Mouse (Mus musculus): ENCODE measurements around the gene Dnah2. TPM values are rescaled to one million over a fixed set of nuclear protein-coding genes. Genes with fewer than 3 reads are reported as not detected.

Dnah2 gene
- polyA plus RNA-seq, 1 experiment from 2014 or later = 6.9 TPM

DNA sequence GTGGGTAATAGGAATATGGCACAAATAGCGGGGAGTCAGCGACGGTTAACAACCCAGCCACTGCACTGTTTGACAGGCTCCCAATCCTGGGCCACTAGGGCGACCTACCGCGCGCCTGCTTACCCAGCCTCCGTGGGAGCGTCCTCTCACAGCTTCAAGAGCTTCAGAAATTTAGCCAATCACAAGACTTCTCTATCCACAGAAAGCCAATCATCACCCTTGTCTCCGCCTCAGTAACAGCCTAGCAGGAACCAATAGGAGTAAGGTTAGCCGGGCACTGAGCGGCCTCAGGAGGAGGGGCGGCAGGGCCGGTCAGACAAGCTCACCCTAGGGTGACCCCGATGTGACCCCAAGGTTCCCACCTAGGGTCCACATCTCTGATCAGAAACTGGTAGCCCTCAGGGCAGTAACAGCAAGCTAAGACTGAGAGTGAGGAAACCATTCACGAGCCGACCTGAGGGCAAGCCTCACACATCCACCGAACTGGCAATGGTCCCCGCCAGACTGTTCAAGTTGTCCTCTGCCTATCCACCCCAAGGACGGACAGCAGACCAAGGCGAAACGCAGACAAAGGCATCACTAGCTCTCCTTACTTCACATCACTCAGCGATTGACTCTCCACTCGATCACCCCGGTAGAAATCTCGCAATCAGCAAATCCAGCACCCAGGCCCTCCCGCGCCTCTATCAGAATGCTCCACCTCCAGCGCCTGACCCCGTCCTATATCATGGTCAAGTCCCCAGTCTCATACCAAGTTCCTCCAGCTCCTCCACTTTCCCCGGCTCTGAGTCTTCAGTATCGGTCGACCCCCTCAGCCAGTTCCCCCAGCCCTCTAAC lies 140.2 kb downstream of the Dnah2 start:
- Histone ChIP-seq H3K9ac (replicated peaks; ENCODE audit: low read depth, low read length) (peak overlapping the region; percentile 87), H3K27me3 (ENCODE audit: control insufficient read depth, insufficient read depth, low read length) (no peaks in the 10 kb centered on the region), H3K4me1 (ENCODE audit: control insufficient read depth, insufficient read depth, low read length) (peaks cover 30% of the 10 kb centered on the region), H3K4me3 (ENCODE audit: low read depth, low read length) (peak overlapping the region; percentile 83), H3K4me2 (ENCODE audit: low read depth, low read length) (peak overlapping the region; percentile 99), H3K36me3 (ENCODE audit: control insufficient read depth, insufficient read depth, low read length) (peaks cover 49% of the 10 kb centered on the region), H3K9me3 (ENCODE audit: control insufficient read depth, low read length) (no peaks in the 10 kb centered on the region), H3K27ac (ENCODE audit: low read depth, low read length) (peak overlapping the region; percentile 91)
- ATAC-seq (ENCODE audit: low read depth) = peak; percentile 74
- under 1% methylated on average over 33 of the region's 33 CpGs for WGBS

DNA sequence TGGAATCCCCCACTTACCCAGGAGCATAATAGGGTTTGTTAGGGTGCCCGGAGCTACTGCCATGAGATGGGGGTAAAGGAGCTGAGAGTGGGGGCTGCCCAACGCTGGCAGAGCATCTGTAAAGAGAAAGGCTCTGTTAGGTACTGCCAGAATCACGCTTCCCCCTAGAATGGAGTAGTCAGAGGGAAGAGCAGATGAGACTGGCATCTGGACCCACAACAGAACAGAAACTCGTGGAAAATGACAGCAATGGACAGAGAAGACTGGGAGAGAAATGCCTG lies 141.2 kb downstream of the Dnah2 start:
- H3K9me3 ChIP-seq (ENCODE audit: control insufficient read depth, low read length) = no peaks in the 10 kb centered on the region
- peaks cover 19% of the 10 kb centered on the region for H3K4me1 ChIP-seq (ENCODE audit: control insufficient read depth, insufficient read depth, low read length)
- no peak overlapping the region for H3K27ac ChIP-seq (ENCODE audit: low read depth, low read length)
- peak overlapping the region; percentile 99 for H3K4me2 ChIP-seq (ENCODE audit: low read depth, low read length)
- no peaks in the 10 kb centered on the region for H3K27me3 ChIP-seq (ENCODE audit: control insufficient read depth, insufficient read depth, low read length)
- H3K4me3 ChIP-seq (ENCODE audit: low read depth, low read length) = no peak overlapping the region; the same call in 1 of the 2 replicates
- ATAC-seq (ENCODE audit: low read depth) = no peak
- H3K9ac ChIP-seq (replicated peaks; ENCODE audit: low read depth, low read length) = 0 out of 2 replicates have a peak overlapping the region, but pooled peaks have one; percentile 4
- 89% methylated on average over 4 of the region's 4 CpGs for WGBS
- peaks cover 53% of the 10 kb centered on the region for H3K36me3 ChIP-seq (ENCODE audit: control insufficient read depth, insufficient read depth, low read length)

DNA sequence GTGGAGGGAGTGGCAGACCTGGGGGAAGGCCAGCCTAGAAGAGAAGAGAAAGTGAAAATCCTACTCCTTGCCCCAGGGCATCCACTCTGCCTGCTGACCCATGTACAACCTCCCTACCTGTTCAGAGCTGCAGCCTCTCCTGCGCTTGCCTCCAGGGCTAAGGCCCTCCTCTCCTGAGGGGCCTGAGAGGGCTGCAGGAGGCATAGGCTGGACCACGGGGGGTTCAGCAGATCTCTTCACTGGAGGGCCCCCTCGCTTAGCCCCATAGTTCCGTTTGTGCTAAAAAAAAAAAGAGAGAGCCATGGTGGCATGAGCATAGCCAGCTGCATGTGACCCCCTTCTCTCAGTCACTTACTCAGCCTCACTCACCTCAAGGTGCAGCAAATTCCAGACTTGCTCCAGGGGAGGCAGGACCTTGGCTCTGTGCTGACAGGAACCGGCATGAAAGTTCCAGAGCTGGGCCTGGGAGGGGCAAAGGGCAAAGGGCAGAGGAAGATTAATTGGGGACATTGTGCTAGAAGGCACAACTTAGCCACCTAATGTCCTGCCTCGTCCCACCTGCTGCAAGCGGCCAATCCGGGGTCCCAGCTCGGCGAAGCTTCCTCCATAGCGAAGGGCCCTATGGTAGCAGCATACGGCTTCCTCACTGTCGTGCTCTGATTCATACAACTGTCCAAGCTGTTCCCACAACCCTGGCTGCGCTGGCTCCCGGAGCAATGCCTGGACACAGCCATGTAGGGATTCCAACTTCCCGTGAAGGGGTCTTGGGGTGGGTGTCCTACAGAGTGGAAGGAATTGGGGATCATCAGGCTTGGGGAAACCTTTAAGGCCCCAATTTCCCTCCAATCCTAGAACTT lies 141.8 kb downstream of the Dnah2 start:
- peaks cover 14% of the 10 kb centered on the region for H3K4me1 ChIP-seq (ENCODE audit: control insufficient read depth, insufficient read depth, low read length)
- no peak overlapping the region for H3K27ac ChIP-seq (ENCODE audit: low read depth, low read length)
- H3K4me2 ChIP-seq (ENCODE audit: low read depth, low read length) = no peak overlapping the region
- no peak overlapping the region for H3K9ac ChIP-seq (replicated peaks; ENCODE audit: low read depth, low read length)
- no peaks in the 10 kb centered on the region for H3K27me3 ChIP-seq (ENCODE audit: control insufficient read depth, insufficient read depth, low read length)
- no peak overlapping the region; the same call in 1 of the 2 replicates for H3K4me3 ChIP-seq (ENCODE audit: low read depth, low read length)
- no peak for ATAC-seq (ENCODE audit: low read depth)
- no peaks in the 10 kb centered on the region for H3K9me3 ChIP-seq (ENCODE audit: control insufficient read depth, low read length)
- H3K36me3 ChIP-seq (ENCODE audit: control insufficient read depth, insufficient read depth, low read length) = peaks cover 56% of the 10 kb centered on the region
- 88% methylated on average over 16 of the region's 16 CpGs for WGBS

DNA sequence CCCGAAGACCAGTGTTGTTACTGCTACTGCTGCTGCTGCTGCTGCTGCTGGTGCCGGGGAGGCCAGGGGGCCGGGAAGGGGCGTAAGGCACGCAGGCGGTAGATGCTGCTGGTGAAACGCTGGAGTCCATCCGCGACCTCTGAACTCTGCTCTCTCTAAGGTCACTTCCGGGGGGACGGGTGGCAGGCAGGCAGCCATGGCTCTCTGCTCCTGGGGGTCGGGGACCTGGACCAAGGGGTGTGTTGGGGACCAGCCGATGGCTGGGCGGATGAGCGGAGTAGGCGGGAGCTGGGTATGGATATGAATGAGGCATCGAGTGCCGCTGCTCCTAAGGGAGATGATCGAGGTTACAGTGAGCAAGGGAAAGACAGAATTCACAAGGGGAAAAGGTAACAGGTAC lies 142.6 kb downstream of the Dnah2 start:
- Histone ChIP-seq H3K4me2 (ENCODE audit: low read depth, low read length) (no peak overlapping the region), H3K4me1 (ENCODE audit: control insufficient read depth, insufficient read depth, low read length) (peaks cover 7% of the 10 kb centered on the region), H3K27me3 (ENCODE audit: control insufficient read depth, insufficient read depth, low read length) (no peaks in the 10 kb centered on the region), H3K9ac (replicated peaks; ENCODE audit: low read depth, low read length) (no peak overlapping the region), H3K4me3 (ENCODE audit: low read depth, low read length) (no peak overlapping the region), H3K36me3 (ENCODE audit: control insufficient read depth, insufficient read depth, low read length) (peaks cover 64% of the 10 kb centered on the region), H3K9me3 (ENCODE audit: control insufficient read depth, low read length) (no peaks in the 10 kb centered on the region), H3K27ac (ENCODE audit: low read depth, low read length) (no peak overlapping the region)
- 85% methylated on average over 19 of the region's 19 CpGs for WGBS
- ATAC-seq (ENCODE audit: low read depth) = no peak

DNA sequence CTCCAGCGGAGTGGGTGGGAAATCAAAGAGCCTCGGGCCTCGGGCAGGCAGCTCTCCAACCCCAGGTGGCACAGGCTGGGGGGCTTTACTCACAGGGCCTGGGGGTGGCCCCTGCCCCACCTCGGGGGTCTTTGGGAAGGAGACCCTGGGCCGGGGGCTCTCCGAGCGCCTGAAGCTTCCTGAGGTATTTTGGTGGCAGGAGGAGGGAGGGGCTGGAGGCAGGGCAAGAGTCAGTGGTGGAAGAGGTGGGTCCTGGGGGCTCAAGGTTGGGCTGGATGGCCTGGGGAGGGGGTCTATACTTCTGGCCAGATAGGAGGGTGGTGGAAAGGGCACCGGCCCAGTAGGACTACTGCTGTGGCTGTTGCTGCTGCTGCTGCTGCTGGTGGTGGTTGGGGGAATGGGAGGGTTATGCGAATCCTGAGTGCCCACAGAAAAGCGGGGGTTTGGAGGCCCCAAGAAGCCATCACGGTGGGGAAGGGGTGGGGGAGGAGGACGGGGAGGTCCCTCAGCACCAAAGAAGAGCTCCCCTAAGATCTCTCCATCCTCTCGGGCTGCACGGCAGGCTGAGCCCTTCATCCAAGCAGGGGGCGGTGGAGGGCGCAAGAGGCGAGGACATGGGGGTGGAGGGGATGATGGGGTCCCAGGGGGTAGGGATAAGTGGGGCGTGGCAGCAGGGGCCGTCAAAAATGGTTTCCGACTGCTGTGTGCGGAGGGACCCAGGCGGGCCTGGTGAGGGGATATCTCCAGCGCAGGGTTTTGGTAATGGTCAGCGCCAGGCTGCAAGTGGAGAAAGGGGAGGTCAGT lies 143.3 kb downstream of the Dnah2 start:
- no peaks in the 10 kb centered on the region for H3K9me3 ChIP-seq (ENCODE audit: control insufficient read depth, low read length)
- H3K4me1 ChIP-seq (ENCODE audit: control insufficient read depth, insufficient read depth, low read length) = peaks cover 7% of the 10 kb centered on the region
- H3K27ac ChIP-seq (ENCODE audit: low read depth, low read length) = no peak overlapping the region
- ATAC-seq (ENCODE audit: low read depth) = no peak
- H3K9ac ChIP-seq (replicated peaks; ENCODE audit: low read depth, low read length) = no peak overlapping the region
- no peak overlapping the region for H3K4me2 ChIP-seq (ENCODE audit: low read depth, low read length)
- 90% methylated on average over 23 of the region's 24 CpGs for WGBS
- peaks cover 71% of the 10 kb centered on the region for H3K36me3 ChIP-seq (ENCODE audit: control insufficient read depth, insufficient read depth, low read length)
- no peaks in the 10 kb centered on the region for H3K27me3 ChIP-seq (ENCODE audit: control insufficient read depth, insufficient read depth, low read length)
- H3K4me3 ChIP-seq (ENCODE audit: low read depth, low read length) = no peak overlapping the region

DNA sequence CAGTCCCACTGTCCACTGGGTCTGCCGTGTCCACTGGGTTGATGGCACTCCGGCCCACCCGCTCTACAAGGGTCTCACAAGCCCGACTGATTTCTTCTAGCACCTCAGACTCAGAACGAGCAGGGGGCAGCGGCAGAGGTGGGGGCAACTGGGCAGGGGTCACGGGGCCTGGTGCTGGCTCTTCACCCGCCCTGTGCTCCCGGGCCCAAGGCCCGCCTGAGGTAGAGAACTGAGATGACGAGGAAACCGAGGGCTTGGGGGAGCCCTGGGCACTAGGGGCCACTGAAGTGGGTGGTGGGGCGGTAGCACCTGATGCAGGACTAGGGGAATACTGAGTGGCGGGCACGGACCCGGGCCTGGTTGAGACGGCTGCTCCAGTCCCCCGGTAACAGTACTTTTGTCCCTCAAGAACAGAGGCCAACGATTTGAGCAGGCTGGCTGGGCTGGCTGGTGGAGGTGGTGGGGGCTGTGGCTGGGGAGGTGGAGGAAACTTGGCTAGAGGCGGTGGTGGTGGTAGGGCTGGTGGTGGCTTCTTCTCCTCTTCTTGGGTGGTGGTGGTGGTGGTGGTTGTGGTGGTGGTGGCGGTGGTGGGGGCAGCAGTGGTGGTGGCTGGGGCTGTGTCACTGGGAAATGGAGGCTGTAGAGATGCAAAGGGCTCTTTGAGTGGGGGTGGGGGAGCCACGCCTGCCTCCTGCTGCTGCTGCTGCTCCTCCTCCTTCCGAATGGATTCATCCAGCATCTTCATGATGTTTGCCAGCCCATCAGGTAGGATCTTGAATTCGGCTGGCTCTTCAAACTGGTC lies 144.1 kb downstream of the Dnah2 start:
- peaks cover 7% of the 10 kb centered on the region for H3K4me1 ChIP-seq (ENCODE audit: control insufficient read depth, insufficient read depth, low read length)
- H3K9me3 ChIP-seq (ENCODE audit: control insufficient read depth, low read length) = no peaks in the 10 kb centered on the region
- H3K27ac ChIP-seq (ENCODE audit: low read depth, low read length) = no peak overlapping the region
- no peak overlapping the region for H3K9ac ChIP-seq (replicated peaks; ENCODE audit: low read depth, low read length)
- peaks cover 79% of the 10 kb centered on the region for H3K36me3 ChIP-seq (ENCODE audit: control insufficient read depth, insufficient read depth, low read length)
- H3K4me3 ChIP-seq (ENCODE audit: low read depth, low read length) = no peak overlapping the region
- no peak for ATAC-seq (ENCODE audit: low read depth)
- H3K27me3 ChIP-seq (ENCODE audit: control insufficient read depth, insufficient read depth, low read length) = no peaks in the 10 kb centered on the region
- H3K4me2 ChIP-seq (ENCODE audit: low read depth, low read length) = no peak overlapping the region
- WGBS = 93% methylated on average over 22 of the region's 24 CpGs

DNA sequence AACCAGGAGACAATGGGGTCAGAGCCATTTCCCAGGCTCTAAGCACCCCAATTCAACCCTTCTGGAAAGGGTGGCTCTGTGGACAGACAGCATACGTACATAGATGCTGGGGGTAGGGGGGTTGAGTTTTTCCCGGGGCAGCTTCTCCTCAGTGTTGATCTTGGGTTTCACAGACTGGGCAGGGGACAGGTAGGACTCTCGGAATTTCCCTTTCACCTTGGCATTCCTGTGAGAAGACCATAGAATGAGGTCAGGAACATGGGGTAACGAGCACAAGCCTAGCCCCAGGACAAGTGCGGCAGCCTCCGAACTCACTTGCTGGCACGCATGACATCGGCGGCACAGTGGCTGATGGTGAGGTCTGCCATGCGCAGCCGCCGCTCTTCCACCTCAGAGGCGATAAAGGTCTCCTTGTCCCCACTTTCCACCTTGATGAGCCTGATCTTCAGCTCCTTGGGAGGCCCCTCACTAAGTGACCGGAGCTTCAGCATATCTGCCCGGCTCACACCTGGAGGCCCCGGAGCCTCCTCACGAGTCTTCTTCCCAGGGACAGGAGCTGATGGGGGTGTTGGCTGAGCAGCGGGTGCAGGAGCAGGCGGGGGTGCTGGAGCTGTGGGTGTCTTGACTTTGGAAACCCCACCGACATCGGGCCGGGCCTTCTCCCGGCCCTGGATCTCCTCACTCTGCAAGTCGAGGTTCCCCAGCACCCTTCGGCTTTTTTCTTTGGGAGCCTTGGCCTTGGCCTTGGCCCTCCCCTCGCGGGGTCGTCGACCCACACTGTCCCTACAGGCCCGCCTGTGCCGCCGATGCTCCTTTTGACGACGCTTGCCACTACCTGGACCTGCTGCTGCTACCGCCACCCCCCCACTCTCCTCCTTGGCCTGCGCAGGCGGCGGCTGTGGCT lies 145.0 kb downstream of the Dnah2 start:
- no peak overlapping the region for H3K4me3 ChIP-seq (ENCODE audit: low read depth, low read length)
- no peak overlapping the region for H3K4me2 ChIP-seq (ENCODE audit: low read depth, low read length)
- ATAC-seq (ENCODE audit: low read depth) = no peak
- H3K27ac ChIP-seq (ENCODE audit: low read depth, low read length) = no peak overlapping the region
- WGBS = 92% methylated on average over 38 of the region's 38 CpGs
- no peaks in the 10 kb centered on the region for H3K9me3 ChIP-seq (ENCODE audit: control insufficient read depth, low read length)
- no peak overlapping the region for H3K9ac ChIP-seq (replicated peaks; ENCODE audit: low read depth, low read length)
- peaks cover 7% of the 10 kb centered on the region for H3K4me1 ChIP-seq (ENCODE audit: control insufficient read depth, insufficient read depth, low read length)
- peaks cover 80% of the 10 kb centered on the region for H3K36me3 ChIP-seq (ENCODE audit: control insufficient read depth, insufficient read depth, low read length)
- H3K27me3 ChIP-seq (ENCODE audit: control insufficient read depth, insufficient read depth, low read length) = no peaks in the 10 kb centered on the region
